Mouse (Mus musculus) myocyte (in vitro differentiated cells): Measurements from ENCODE around the gene Ppp1r12c. TPM values are rescaled to one million over a fixed set of nuclear protein-coding genes. Genes with fewer than 3 reads are reported as not detected.

Experiments
- H3K27me3 ChIP-seq: one replicate; pipeline ENCODE4 v1.6.1; 2011; ENCODE audit not compliant: control insufficient read depth, insufficient read depth, insufficient read length
- H3K36me3 ChIP-seq: one replicate; pipeline ENCODE4 v1.6.1; 2011; ENCODE audit not compliant: control insufficient read depth, insufficient read depth
- H3K4me2 ChIP-seq: one replicate; pipeline ENCODE4 v1.6.1; 2011; ENCODE audit warnings: low read depth, control low read depth
- H3K4me3 ChIP-seq: one replicate; pipeline ENCODE4 v1.5.1; 2011; ENCODE audit warnings: mild to moderate bottlenecking, control low read depth, moderate library complexity
- H3K79me2 ChIP-seq: one replicate; pipeline ENCODE4 v1.6.1; 2011; ENCODE audit not compliant: control insufficient read depth, insufficient read depth
- H3ac ChIP-seq: one replicate; pipeline ENCODE4 v1.6.1; 2011; ENCODE audit not compliant: control insufficient read depth, insufficient read length
- CEBPB ChIP-seq: IDR thresholded peaks from 2 replicates; pipeline ENCODE4 v1.6.1; 2011; ENCODE audit warnings: mild to moderate bottlenecking, moderate library complexity; ENCODE audit not compliant: poor library complexity, insufficient read depth, severe bottlenecking
- E2F4 ChIP-seq: IDR thresholded peaks from one replicate; pipeline ENCODE4 v1.6.1; 2011; ENCODE audit warnings: mild to moderate bottlenecking, control low read depth, moderate library complexity; ENCODE audit not compliant: insufficient read depth
- MAX ChIP-seq: IDR thresholded peaks from one replicate; pipeline ENCODE4 v1.6.1; 2011; ENCODE audit warnings: low read depth, mild to moderate bottlenecking, control low read depth
- MYOD1 ChIP-seq, 3 experiments: IDR thresholded peaks; one replicate each; pipeline ENCODE4 v1.6.1; 2011; ENCODE audit warnings: control low read depth in 2 of 3, low read depth in 2 of 3, mild to moderate bottlenecking in 2 of 3, moderate library complexity in 1 of 3; ENCODE audit not compliant: insufficient read length in 2 of 3, control insufficient read depth in 1 of 3
- MYOG ChIP-seq, 3 experiments: IDR thresholded peaks; one replicate each; pipeline ENCODE4 v1.6.1; 2011; ENCODE audit warnings: control low read depth in 2 of 3, low read depth in 2 of 3, mild to moderate bottlenecking in 2 of 3; ENCODE audit not compliant: insufficient read length in 2 of 3, control insufficient read depth in 1 of 3, insufficient read depth in 1 of 3
- POLR2A ChIP-seq: IDR thresholded peaks from one replicate; pipeline ENCODE4 v1.6.1; 2011; ENCODE audit warnings: low read depth, mild to moderate bottlenecking, control low read depth, moderate library complexity; ENCODE audit not compliant: insufficient read length
- POLR2AphosphoS2 ChIP-seq: IDR thresholded peaks from one replicate; pipeline ENCODE4 v1.6.1; 2011; ENCODE audit warnings: low read depth, control low read depth; ENCODE audit not compliant: insufficient read length
- REST ChIP-seq: IDR thresholded peaks from one replicate; pipeline ENCODE4 v1.6.1; 2011; ENCODE audit warnings: mild to moderate bottlenecking, control low read depth, moderate library complexity; ENCODE audit not compliant: insufficient read depth, insufficient read length
- SRF ChIP-seq: IDR thresholded peaks from one replicate; pipeline ENCODE4 v1.6.1; 2011; ENCODE audit warnings: low read depth; ENCODE audit not compliant: control insufficient read depth, insufficient read length
- TCF12 ChIP-seq: IDR thresholded peaks from one replicate; pipeline ENCODE4 v1.6.1; 2011; ENCODE audit warnings: mild to moderate bottlenecking, control low read depth; ENCODE audit not compliant: poor library complexity, insufficient read depth, severe bottlenecking
- TCF3 ChIP-seq: IDR thresholded peaks from one replicate; pipeline ENCODE4 v1.6.1; 2011; ENCODE audit warnings: low read depth, control low read depth; ENCODE audit not compliant: insufficient read length
- USF1 ChIP-seq: IDR thresholded peaks from one replicate; pipeline ENCODE4 v1.6.1; 2011; ENCODE audit warnings: low read depth, mild to moderate bottlenecking, control low read depth, moderate library complexity
- polyA plus RNA-seq: library from polyadenylated mRNA; unstranded; fragments of >200 nt; fragmentation: generic; extraction: Trizol; gene quantifications from one replicate; pipeline ENCODE4 v1.2.1, GENCODE M21; 2012; ENCODE audit warnings: missing spikeins

Ppp1r12c gene
- polyA plus RNA-seq, 1 experiment: 39.0 TPM

DNA sequence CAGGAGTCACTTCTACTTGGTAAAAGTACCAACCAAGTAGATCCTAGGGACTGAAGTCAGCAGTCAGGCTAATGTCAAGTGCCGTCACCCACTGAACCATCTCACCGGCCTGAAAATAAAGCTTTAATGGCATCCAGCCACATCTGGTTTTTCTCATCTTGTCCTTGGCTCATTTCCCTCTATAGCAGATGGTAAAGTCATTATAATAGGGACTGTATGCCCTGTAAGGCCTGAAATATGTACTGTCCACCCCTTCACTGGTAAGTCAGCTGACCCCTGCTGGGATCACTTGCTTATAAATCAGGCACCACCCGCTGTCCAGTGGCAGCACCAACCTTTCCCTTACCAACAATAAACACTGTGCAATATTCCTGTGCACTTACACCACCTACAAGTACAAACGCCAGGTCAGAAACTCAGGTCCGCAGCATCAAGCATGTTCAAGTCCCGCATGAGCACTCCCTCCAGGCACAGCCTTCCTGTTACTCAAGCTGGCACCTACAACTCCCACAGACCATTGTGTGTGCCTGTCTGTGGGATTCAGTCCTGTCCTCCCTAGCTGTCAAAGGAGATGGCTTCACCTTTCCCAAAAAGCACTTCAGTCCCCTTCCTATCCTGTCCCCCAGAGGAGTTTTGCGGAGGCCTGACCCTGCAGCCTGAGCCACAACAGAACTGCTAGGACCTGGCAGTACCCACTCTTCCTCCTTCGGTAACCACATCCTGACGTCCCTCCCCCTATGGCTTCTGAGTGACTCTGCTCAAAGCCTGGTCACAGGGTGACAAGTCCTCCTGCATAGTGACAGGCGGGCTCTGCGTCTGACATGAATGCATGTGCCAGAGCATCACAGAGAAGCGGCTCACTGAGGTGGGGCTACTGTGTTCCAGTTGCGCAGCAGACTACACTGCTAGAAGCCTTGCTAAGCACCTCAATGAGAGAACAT lies 8.9 kb downstream of the Ppp1r12c start:
- H3K79me2 ChIP-seq: peaks cover 61% of the 10 kb centered on the region
- peak overlapping the region; percentile 18 for H3K4me2 ChIP-seq
- H3K4me3 ChIP-seq: no peak overlapping the region
- no peaks in the 10 kb centered on the region for H3K27me3 ChIP-seq
- H3ac ChIP-seq: no peak overlapping the region
- TF ChIP-seq USF1 (peak; percentile 31), MYOG (IDR thresholded peaks at IDR 0.05; ENCODE audit: control insufficient read depth in 1 of 3, insufficient read depth in 1 of 3, insufficient read length in 2 of 3, low read depth in 2 of 3) (no peak)
- peaks cover 23% of the 10 kb centered on the region for H3K36me3 ChIP-seq

DNA sequence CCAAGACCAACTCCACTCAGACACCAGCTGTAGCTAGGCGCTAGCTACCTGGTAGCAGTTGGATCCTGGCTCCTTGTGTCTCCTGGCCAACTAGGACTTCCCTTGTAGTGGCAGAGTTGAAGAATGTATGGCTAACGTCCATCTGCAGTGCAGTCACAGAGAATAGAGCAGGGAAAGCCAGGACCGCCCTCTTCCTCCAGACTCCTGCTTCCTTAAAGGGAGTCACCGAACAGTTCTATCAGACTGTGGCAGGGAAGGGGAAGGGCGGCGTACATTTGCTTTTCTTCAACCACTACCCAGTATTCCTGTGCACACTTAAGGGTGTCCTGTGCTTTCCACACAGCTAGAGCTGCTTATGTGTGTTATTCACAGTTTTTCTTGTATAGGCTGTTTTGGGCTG lies 10.2 kb downstream of the Ppp1r12c start:
- H3ac ChIP-seq: no peak overlapping the region
- TF ChIP-seq TCF12 (no peak), USF1 (no peak), MYOD1 (IDR thresholded peaks at IDR 0.05; ENCODE audit: control insufficient read depth in 1 of 3, insufficient read length in 2 of 3, low read depth in 2 of 3) (peak in 1 of 3 experiments; percentile 26)
- H3K4me2 ChIP-seq: peak overlapping the region; percentile 43
- peaks cover 22% of the 10 kb centered on the region for H3K36me3 ChIP-seq
- peaks cover 48% of the 10 kb centered on the region for H3K79me2 ChIP-seq
- H3K4me3 ChIP-seq: no peak overlapping the region
- no peaks in the 10 kb centered on the region for H3K27me3 ChIP-seq

- peaks cover 2% of the 10 kb centered on the region for H3K36me3 ChIP-seq
- no peak overlapping the region for H3K4me2 ChIP-seq
- H3K79me2 ChIP-seq: no peaks in the 10 kb centered on the region
- no peaks in the 10 kb centered on the region for H3K27me3 ChIP-seq
- no peak overlapping the region for H3K4me3 ChIP-seq
- no peak overlapping the region for H3ac ChIP-seq
- no peak for TF ChIP-seq TCF12
- no peak for TF ChIP-seq MYOG (IDR thresholded peaks at IDR 0.05; ENCODE audit: control insufficient read depth in 1 of 3, insufficient read depth in 1 of 3, insufficient read length in 2 of 3, low read depth in 2 of 3)
- no peak for TF ChIP-seq REST
- TF ChIP-seq POLR2AphosphoS2: no peak
- TF ChIP-seq MAX: no peak
- no peak for TF ChIP-seq MYOD1 (IDR thresholded peaks at IDR 0.05; ENCODE audit: control insufficient read depth in 1 of 3, insufficient read length in 2 of 3, low read depth in 2 of 3)
- TF ChIP-seq CEBPB: no peak
- TF ChIP-seq SRF: no peak
- no peak for TF ChIP-seq E2F4
- TF ChIP-seq TCF3: no peak
- TF ChIP-seq POLR2A: no peak
- no peak for TF ChIP-seq USF1
Observed at GRCm38 (mm10) chr7:4482281-4482680, 19.2 kb downstream of the Ppp1r12c start.

- no peak overlapping the region for H3K4me2 ChIP-seq
Observed at GRCm38 (mm10) chr7:4479674-4480073, 21.8 kb downstream of the Ppp1r12c start.

DNA sequence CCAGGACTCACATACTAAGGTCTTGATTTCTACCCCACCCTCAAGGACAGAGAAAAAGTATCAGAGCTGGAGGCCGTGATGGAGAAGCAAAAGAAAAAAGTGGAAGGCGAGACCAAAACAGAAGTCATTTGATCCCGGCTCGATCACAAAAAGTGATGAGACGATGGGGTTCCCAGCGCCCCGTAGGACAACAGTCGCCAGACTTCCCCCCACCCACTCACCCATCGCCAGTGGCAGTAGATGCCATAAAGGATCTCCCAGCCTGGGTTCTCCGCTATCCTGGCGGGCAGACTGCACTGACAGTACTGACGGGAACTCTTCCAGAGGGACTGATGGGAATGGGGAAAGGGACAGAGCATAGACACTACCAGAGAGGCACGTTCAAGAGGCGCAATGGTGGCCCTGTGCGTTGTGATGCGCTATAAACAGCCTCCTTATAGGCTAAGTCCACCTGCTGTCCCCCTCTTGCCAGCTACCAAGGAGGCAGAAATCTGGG lies 22.6 kb downstream of the Ppp1r12c start:
- Histone ChIP-seq H3K4me2 (peak overlapping the region; percentile 93), H3ac (no peak overlapping the region), H3K36me3 (no peaks in the 10 kb centered on the region), H3K79me2 (no peaks in the 10 kb centered on the region), H3K4me3 (peak overlapping the region; percentile 20), H3K27me3 (peaks cover 2% of the 10 kb centered on the region)
- TF ChIP-seq POLR2A (no peak), TCF3 (no peak), MYOG (IDR thresholded peaks at IDR 0.05; ENCODE audit: control insufficient read depth in 1 of 3, insufficient read depth in 1 of 3, insufficient read length in 2 of 3, low read depth in 2 of 3) (no peak), REST (no peak), MAX (no peak), USF1 (no peak), POLR2AphosphoS2 (no peak), MYOD1 (IDR thresholded peaks at IDR 0.05; ENCODE audit: control insufficient read depth in 1 of 3, insufficient read length in 2 of 3, low read depth in 2 of 3) (no peak), SRF (no peak), E2F4 (no peak)

More at GRCm38 (mm10) chr7:4479674-4480073, 21.8 kb downstream of the Ppp1r12c start:
- no peak for TF ChIP-seq REST
- no peak for TF ChIP-seq MAX
- no peak for TF ChIP-seq POLR2AphosphoS2
- no peak for TF ChIP-seq SRF
- no peak for TF ChIP-seq USF1
- TF ChIP-seq TCF12: no peak
- Histone ChIP-seq H3K36me3 (no peaks in the 10 kb centered on the region), H3K27me3 (no peaks in the 10 kb centered on the region), H3K4me3 (no peak overlapping the region), H3ac (no peak overlapping the region), H3K79me2 (no peaks in the 10 kb centered on the region)
